Mouse (Mus musculus): ENCODE results near the gene Mypn. TPM values are rescaled to one million over a fixed set of nuclear protein-coding genes. Genes with fewer than 3 reads are reported as not detected.

Gene Mypn
- polyA plus RNA-seq, 1 experiment from 2014 or later, result 5.3 TPM

- Histone ChIP-seq H3K9me3 (no peaks in the 10 kb centered on the region), H3K27me3 (replicated peaks) (no peaks in the 10 kb centered on the region), H3K4me3 (no peak overlapping the region), H3K4me2 (no peak overlapping the region), H3K27ac (replicated peaks) (no peak overlapping the region), H3K4me1 (peaks cover under 1% of the 10 kb centered on the region), H3K9ac (no peak overlapping the region), H3K36me3 (no peaks in the 10 kb centered on the region)
- WGBS, result 81% methylated on average over 2 of the region's 2 CpGs
- no peak for ATAC-seq (ENCODE audit: extremely low read depth, insufficient number of reproducible peaks, low FRiP score, low TSS enrichment)
Observed at GRCm38 (mm10) chr10:63237206-63237605, 33.5 kb upstream of the Mypn start.

- 79% methylated on average over 6 of the region's 6 CpGs for WGBS
- H3K4me3 ChIP-seq, result no peak overlapping the region
Observed at GRCm38 (mm10) chr10:63236663-63237062, 32.9 kb upstream of the Mypn start.

GRCm38 (mm10) chr10:63235889-63236288, 32.1 kb upstream of the Mypn start:
- 79% methylated on average over 8 of the region's 8 CpGs for WGBS
- H3K36me3 ChIP-seq, result no peaks in the 10 kb centered on the region

More at GRCm38 (mm10) chr10:63236663-63237062, 32.9 kb upstream of the Mypn start:
- Histone ChIP-seq H3K36me3 (no peaks in the 10 kb centered on the region), H3K27me3 (replicated peaks) (no peaks in the 10 kb centered on the region), H3K9me3 (no peaks in the 10 kb centered on the region), H3K4me1 (peaks cover 3% of the 10 kb centered on the region; the same call in 1 of the 2 replicates), H3K4me2 (no peak overlapping the region), H3K9ac (no peak overlapping the region), H3K27ac (replicated peaks) (no peak overlapping the region)
- no peak for ATAC-seq (ENCODE audit: extremely low read depth, insufficient number of reproducible peaks, low FRiP score, low TSS enrichment)

GRCm38 (mm10) chr10:63234133-63234532, 30.4 kb upstream of the Mypn start:
- H3K9ac ChIP-seq, result no peak overlapping the region
- no peaks in the 10 kb centered on the region for H3K36me3 ChIP-seq
- 70% methylated on average over 5 of the region's 5 CpGs for WGBS
- ATAC-seq (ENCODE audit: extremely low read depth, insufficient number of reproducible peaks, low FRiP score, low TSS enrichment), result no peak
- H3K4me1 ChIP-seq, result peaks cover 20% of the 10 kb centered on the region
- H3K4me3 ChIP-seq, result no peak overlapping the region
- H3K27me3 ChIP-seq (replicated peaks), result no peaks in the 10 kb centered on the region
- no peak overlapping the region for H3K27ac ChIP-seq (replicated peaks)
- H3K4me2 ChIP-seq, result no peak overlapping the region
- H3K9me3 ChIP-seq, result no peaks in the 10 kb centered on the region

More at GRCm38 (mm10) chr10:63235889-63236288, 32.1 kb upstream of the Mypn start:
- Histone ChIP-seq H3K4me1 (peaks cover 10% of the 10 kb centered on the region), H3K9me3 (no peaks in the 10 kb centered on the region), H3K4me2 (no peak overlapping the region), H3K9ac (no peak overlapping the region), H3K27ac (replicated peaks) (no peak overlapping the region), H3K27me3 (replicated peaks) (no peaks in the 10 kb centered on the region), H3K4me3 (no peak overlapping the region)
- ATAC-seq (ENCODE audit: extremely low read depth, insufficient number of reproducible peaks, low FRiP score, low TSS enrichment), result no peak

GRCm38 (mm10) chr10:63231630-63232029, 27.9 kb upstream of the Mypn start:
- Histone ChIP-seq H3K27me3 (replicated peaks) (no peaks in the 10 kb centered on the region), H3K9ac (no peak overlapping the region), H3K4me1 (peaks cover 20% of the 10 kb centered on the region), H3K36me3 (no peaks in the 10 kb centered on the region), H3K9me3 (no peaks in the 10 kb centered on the region), H3K4me2 (no peak overlapping the region), H3K27ac (replicated peaks) (no peak overlapping the region), H3K4me3 (no peak overlapping the region)
- ATAC-seq (ENCODE audit: extremely low read depth, insufficient number of reproducible peaks, low FRiP score, low TSS enrichment), result no peak
- 49% methylated on average over 5 of the region's 5 CpGs for WGBS

- H3K4me2 ChIP-seq, result peak overlapping the region; percentile 24; the same call in 1 of the 2 replicates
- H3K27me3 ChIP-seq (replicated peaks), result no peaks in the 10 kb centered on the region
- no peaks in the 10 kb centered on the region for H3K36me3 ChIP-seq
- no peak overlapping the region for H3K9ac ChIP-seq
- WGBS, result 6% methylated on average over 3 of the region's 5 CpGs
- peaks cover 20% of the 10 kb centered on the region for H3K4me1 ChIP-seq
- H3K4me3 ChIP-seq, result no peak overlapping the region
- H3K9me3 ChIP-seq, result no peaks in the 10 kb centered on the region
- ATAC-seq (ENCODE audit: extremely low read depth, insufficient number of reproducible peaks, low FRiP score, low TSS enrichment), result peak; percentile 54; the same call in 1 of the 2 replicates
- H3K27ac ChIP-seq (replicated peaks), result no peak overlapping the region
Observed at GRCm38 (mm10) chr10:63230854-63231253, 27.1 kb upstream of the Mypn start.

- Histone ChIP-seq H3K9ac (no peak overlapping the region), H3K4me3 (no peak overlapping the region), H3K4me2 (no peak overlapping the region), H3K27ac (replicated peaks) (no peak overlapping the region), H3K4me1 (peaks cover 20% of the 10 kb centered on the region), H3K27me3 (replicated peaks) (no peaks in the 10 kb centered on the region), H3K36me3 (no peaks in the 10 kb centered on the region), H3K9me3 (no peaks in the 10 kb centered on the region)
- 65% methylated on average over 7 of the region's 7 CpGs for WGBS
- ATAC-seq (ENCODE audit: extremely low read depth, insufficient number of reproducible peaks, low FRiP score, low TSS enrichment), result no peak
Observed at GRCm38 (mm10) chr10:63230266-63230665, 26.5 kb upstream of the Mypn start.

GRCm38 (mm10) chr10:63224341-63224740, 20.6 kb upstream of the Mypn start:
- no peaks in the 10 kb centered on the region for H3K9me3 ChIP-seq
- H3K27ac ChIP-seq (replicated peaks), result no peak overlapping the region
- no peak overlapping the region for H3K4me3 ChIP-seq
- WGBS, result 67% methylated on average over 12 of the region's 12 CpGs
- no peak for ATAC-seq (ENCODE audit: extremely low read depth, insufficient number of reproducible peaks, low FRiP score, low TSS enrichment)
- H3K27me3 ChIP-seq (replicated peaks), result no peaks in the 10 kb centered on the region
- H3K4me1 ChIP-seq, result no peaks in the 10 kb centered on the region
- H3K9ac ChIP-seq, result no peak overlapping the region
- H3K4me2 ChIP-seq, result no peak overlapping the region
- no peaks in the 10 kb centered on the region for H3K36me3 ChIP-seq

GRCm38 (mm10) chr10:63221081-63221783, 17.5 kb upstream of the Mypn start:
- no peak overlapping the region for H3K4me2 ChIP-seq
- H3K36me3 ChIP-seq, result no peaks in the 10 kb centered on the region
- no peak overlapping the region for H3K9ac ChIP-seq
- H3K27ac ChIP-seq (replicated peaks), result no peak overlapping the region
- 69% methylated on average over 7 of the region's 7 CpGs for WGBS
- no peaks in the 10 kb centered on the region for H3K9me3 ChIP-seq
- no peaks in the 10 kb centered on the region for H3K27me3 ChIP-seq (replicated peaks)
- H3K4me3 ChIP-seq, result no peak overlapping the region
- no peaks in the 10 kb centered on the region for H3K4me1 ChIP-seq
- no peak for ATAC-seq (ENCODE audit: extremely low read depth, insufficient number of reproducible peaks, low FRiP score, low TSS enrichment)

- H3K9me3 ChIP-seq, result no peaks in the 10 kb centered on the region
- 0 out of 2 replicates have a peak, but pooled peaks cover 3% of the 10 kb centered on the region for H3K4me1 ChIP-seq
- 67% methylated on average over 6 of the region's 6 CpGs for WGBS
- ATAC-seq (ENCODE audit: extremely low read depth, insufficient number of reproducible peaks, low FRiP score, low TSS enrichment), result no peak
- no peak overlapping the region for H3K27ac ChIP-seq (replicated peaks)
- H3K36me3 ChIP-seq, result no peaks in the 10 kb centered on the region
- no peak overlapping the region for H3K4me2 ChIP-seq
- no peaks in the 10 kb centered on the region for H3K27me3 ChIP-seq (replicated peaks)
- no peak overlapping the region for H3K9ac ChIP-seq
- H3K4me3 ChIP-seq, result no peak overlapping the region
Observed at GRCm38 (mm10) chr10:63208871-63209270, 5.1 kb upstream of the Mypn start.

- Histone ChIP-seq H3K4me3 (peak overlapping the region; percentile 50), H3K27me3 (replicated peaks) (no peaks in the 10 kb centered on the region), H3K4me2 (peak overlapping the region; percentile 64), H3K9ac (peak overlapping the region; percentile 73), H3K9me3 (no peaks in the 10 kb centered on the region), H3K27ac (replicated peaks) (peak overlapping the region; percentile 82), H3K36me3 (no peaks in the 10 kb centered on the region), H3K4me1 (peaks cover 13% of the 10 kb centered on the region)
- 72% methylated on average over 3 of the region's 3 CpGs for WGBS
- ATAC-seq (ENCODE audit: extremely low read depth, insufficient number of reproducible peaks, low FRiP score, low TSS enrichment), result no peak
Observed at GRCm38 (mm10) chr10:63203002-63203401, 750 bp downstream of the Mypn start.

GRCm38 (mm10) chr10:63201534-63201933, 2.2 kb downstream of the Mypn start:
- H3K36me3 ChIP-seq, result no peaks in the 10 kb centered on the region
- no peak overlapping the region for H3K27ac ChIP-seq (replicated peaks)

More at GRCm38 (mm10) chr10:63201534-63201933, 2.2 kb downstream of the Mypn start:
- ATAC-seq (ENCODE audit: extremely low read depth, insufficient number of reproducible peaks, low FRiP score, low TSS enrichment), result no peak
- Histone ChIP-seq H3K9ac (no peak overlapping the region), H3K9me3 (no peaks in the 10 kb centered on the region), H3K4me1 (peaks cover 13% of the 10 kb centered on the region), H3K27me3 (replicated peaks) (no peaks in the 10 kb centered on the region), H3K4me3 (no peak overlapping the region), H3K4me2 (no peak overlapping the region)
- WGBS, result 69% methylated on average over 8 of the region's 8 CpGs

Data from heart, embryonic 13.5 days (tissue).